Comparison of ENCODE assay signal across 9 mouse cellular contexts in the genomic region with DNA sequence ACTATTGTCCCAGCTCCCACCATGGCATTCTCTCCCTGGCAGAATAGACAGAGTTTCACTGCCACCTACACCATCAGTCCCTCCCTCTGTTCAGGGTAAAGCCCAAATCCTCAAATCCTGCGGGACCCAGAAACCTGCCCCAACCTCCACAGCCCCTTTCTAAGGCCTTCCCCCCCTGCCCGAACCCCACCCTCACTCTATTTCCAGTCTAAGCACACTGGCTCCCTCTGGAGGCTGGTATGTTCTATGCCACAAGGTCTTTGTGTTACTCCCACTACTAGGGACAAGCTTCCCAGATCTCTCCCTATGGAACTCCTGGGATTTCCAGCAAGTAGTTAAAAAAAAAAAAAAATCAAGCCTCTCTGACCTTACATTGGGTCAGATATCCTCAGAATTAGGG. TPM values are rescaled to one million over a fixed set of nuclear protein-coding genes. Genes with fewer than 3 reads are reported as not detected.
DNase-seq lines count a peak whose midpoint lies in the region; ATAC-seq and TF ChIP-seq lines count a peak whose summit lies in the region.
"Had no signal": no experiment of that assay in that cellular context is flagged by ENCODE, and none has a peak within 500 bp of the region (broad histone marks: within the 10 kb centered on the region; RNA-seq: fewer than 3 reads in every experiment).

No protein-coding gene starts in this region.

- TF ChIP-seq CTCF in liver, embryonic 14.5 days (IDR thresholded peaks at IDR 0.05; ENCODE audit: low read depth), result peak; percentile 58

- H3K36me3 ChIP-seq in liver, embryonic 14.5 days (replicated peaks; ENCODE audit: control insufficient read depth, insufficient read depth, low read depth), result no peaks in the 10 kb centered on the region
- H3K36me3 ChIP-seq: lung, embryonic 15.5 days had no signal

- H3K27ac ChIP-seq in liver, embryonic 14.5 days, result no peak overlapping the region
- H3K27ac ChIP-seq: lung, embryonic 15.5 days had no signal

- no peak overlapping the region for H3K9ac ChIP-seq in liver, embryonic 14.5 days (replicated peaks)
- H3K9ac ChIP-seq: lung, embryonic 15.5 days had no signal

- no peak overlapping the region for H3K4me3 ChIP-seq in liver, embryonic 14.5 days (ENCODE audit: insufficient read depth in 1 of 2, low read depth in 2 of 2, low read length in 2 of 2)
- H3K4me3 ChIP-seq: lung, embryonic 15.5 days had no signal

- H3K4me2 ChIP-seq in liver, embryonic 14.5 days (ENCODE audit: low read depth), result no peak overlapping the region
- H3K4me2 ChIP-seq: lung, embryonic 15.5 days had no signal

- no peaks in the 10 kb centered on the region for H3K27me3 ChIP-seq in liver, embryonic 14.5 days (ENCODE audit: control insufficient read depth, insufficient read depth, low read length)

- intact Hi-C loops in gastrocnemius, postnatal 14 days (cut with DNase I; ENCODE audit: low total_unique reads), result loop anchor here (2.0 kb wide), 1 partner anchor 151 kb away; no protein-coding TSS in a partner anchor

- no peak for TF ChIP-seq EP300 in liver, embryonic 14.5 days (IDR thresholded peaks at IDR 0.05; ENCODE audit: low read depth)

- no peak for ATAC-seq in liver, embryonic 14.5 days (ENCODE audit: insufficient read depth)

- DNase-seq in layer of hippocampus, adult 9-11 months, result peak; percentile 28
- no peak for DNase-seq in layer of hippocampus, adult 8-10 months (ENCODE audit: low spot score in 2 of 2)
- DNase-seq in ES-CJ7 (ENCODE audit: low read depth, low spot score), result peak; percentile 83
- DNase-seq in adrenal gland, adult 18-20 months (ENCODE audit: low spot score in 2 of 2), result peak; percentile 47 to 58
- peak; percentile 47 for DNase-seq in gastrocnemius, postnatal 14 days
- no peak for DNase-seq in liver, embryonic 14.5 days (ENCODE audit: low read depth in 3 of 3, low spot score in 3 of 3)
- DNase-seq in skeletal muscle tissue, adult 2 months (ENCODE audit: low read depth, low spot score), result peak; percentile 29
- no peak for DNase-seq in frontal cortex, postnatal 14 days (ENCODE audit: low spot score in 2 of 2)

- WGBS in liver, embryonic 14.5 days (ENCODE audit: insufficient replicate concordance), result 8% methylated on average over 2 of the region's 2 CpGs

- H3K4me1 ChIP-seq in liver, embryonic 14.5 days (replicated peaks; ENCODE audit: control insufficient read depth in 2 of 2, insufficient read depth in 2 of 2, low read length in 1 of 2), result no peaks in the 10 kb centered on the region; a peak in 1 of 4 replicates
- H3K4me1 ChIP-seq: lung, embryonic 15.5 days had no signal

- H3K9me3 ChIP-seq in liver, embryonic 14.5 days (ENCODE audit: control insufficient read depth, low read length), result no peaks in the 10 kb centered on the region
- H3K9me3 ChIP-seq: lung, embryonic 15.5 days had no signal

RNA-seq across cellular contexts. Expression of a gene that starts 46.9 kb away (rescaled TPM):
- total RNA-seq in layer of hippocampus, adult 8-10 months (2022), result 10 to 100 TPM; 45.0 to 47.3 (median 46.7) TPM
- 10 to 100 TPM; 14.7 to 18.5 TPM for total RNA-seq in adrenal gland, adult 18-20 months (2021)
- 10 to 100 TPM; 13.4 to 20.7 TPM for total RNA-seq in gastrocnemius, postnatal 14 days (2021)
- polyA plus RNA-seq in liver, embryonic 14.5 days (2012; rRNA removed), result 2.3 and 2.6 TPM in 2 replicates
- 2.5 and 2.7 TPM in 2 replicates for polyA plus RNA-seq in liver, embryonic 14.5 days (2014; fragmentation: Nextera tagmentation; extraction: Ambion mirVana)

RNA-seq across cellular contexts. Expression of a gene that starts 51.7 kb away (rescaled TPM):
- total RNA-seq in layer of hippocampus, adult 8-10 months (2022), result 1 to 10 TPM in 2 of 4 experiments, under 1 TPM in 2; 0.62 to 6.2 (median 2.1) TPM
- 10 to 100 TPM in 1 of 2 experiments, 1 to 10 TPM in 1; 7.1 to 23.7 TPM for total RNA-seq in adrenal gland, adult 18-20 months (2021)
- under 1 TPM; 0.13 to 0.41 TPM for total RNA-seq in gastrocnemius, postnatal 14 days (2021)
- 0.10 and 0.22 TPM in 2 replicates for polyA plus RNA-seq in liver, embryonic 14.5 days (2012; rRNA removed)
- polyA plus RNA-seq in liver, embryonic 14.5 days (2014; fragmentation: Nextera tagmentation; extraction: Ambion mirVana), result 0.09 and 0.18 TPM in 2 replicates

Comparison
In these comparisons a context has a peak if more than half of its experiments do, and no peak if none do; other contexts are left out.
1. DNase-seq: peak in layer of hippocampus, adult 9-11 months (single experiment), ES-CJ7 (single experiment), adrenal gland, adult 18-20 months (2 of 2), gastrocnemius, postnatal 14 days (single experiment) and skeletal muscle tissue, adult 2 months (single experiment); none in layer of hippocampus, adult 8-10 months (0 of 2), liver, embryonic 14.5 days (0 of 3) and frontal cortex, postnatal 14 days (0 of 2).